Mouse (Mus musculus): ENCODE data around the gene Frmd4a.

GRCm38 (mm10) chr2:4296881-4297280 is 279.4 kb downstream of the Frmd4a start:
- TF ChIP-seq TAL1 (conservative IDR thresholded peaks at IDR 0.05; ENCODE audit: low read depth, low read length) (no peak), CTCF (IDR thresholded peaks at IDR 0.05; ENCODE audit: low read depth, low read length) (no peak), POLR2AphosphoS5 (IDR thresholded peaks at IDR 0.05; ENCODE audit: insufficient replicate concordance, low read depth, low read length) (no peak), GATA1 (IDR thresholded peaks at IDR 0.05; ENCODE audit: borderline replicate concordance, low read length) (no peak), GATA2 (IDR thresholded peaks at IDR 0.05; ENCODE audit: borderline replicate concordance, low read depth, low read length) (no peak)

Data from G1E (cell line).